Mouse (Mus musculus): ENCODE data around the gene Xiap.
"Not testable (repeated sequence)": the region's sequence is repeated elsewhere in the genome, so short reads cannot be mapped to it uniquely, and the experiment has no call there.

Xiap gene

DNA sequence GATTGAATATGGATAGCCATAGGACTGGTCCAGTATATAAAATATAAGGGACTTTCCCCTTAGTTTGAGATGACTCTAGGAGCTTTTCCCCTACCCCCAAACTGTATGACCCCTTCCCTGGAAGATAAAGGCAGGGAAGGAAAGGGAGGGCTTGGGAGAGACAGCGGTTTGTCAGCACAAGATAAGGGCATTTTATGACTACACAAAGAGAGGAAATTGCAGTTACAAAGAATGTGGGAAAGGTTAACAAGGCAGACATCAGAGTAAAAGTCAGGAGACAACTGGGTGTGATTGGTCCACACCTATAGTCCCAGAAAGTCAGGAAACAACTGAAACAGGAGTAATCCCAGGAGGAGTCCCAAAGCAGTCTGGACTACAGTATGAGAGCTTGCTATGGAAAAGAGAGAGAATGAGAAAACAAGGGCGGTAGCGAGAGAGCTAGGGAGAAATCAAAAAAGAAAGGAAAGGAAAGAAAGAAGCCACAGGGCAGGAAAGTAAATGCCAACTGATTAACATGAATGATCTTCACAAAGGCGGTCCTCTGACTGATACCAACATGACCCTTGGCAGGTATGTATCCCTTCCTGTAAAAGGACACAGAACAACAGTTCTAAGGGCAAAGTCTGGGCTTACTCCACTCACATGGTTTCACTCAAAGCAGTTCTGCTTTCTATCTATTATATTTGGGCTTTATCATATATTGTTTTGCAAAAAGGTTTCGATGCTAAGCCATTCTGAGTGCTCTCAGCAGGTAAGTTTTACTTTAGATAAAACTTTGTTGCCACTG is at the start of gene Xiap:
Xiap (plus strand) TSS at position 398 of the 787 bp plus-strand sequence.
- DNase-seq (ENCODE audit: low spot score), result no peak

DNA sequence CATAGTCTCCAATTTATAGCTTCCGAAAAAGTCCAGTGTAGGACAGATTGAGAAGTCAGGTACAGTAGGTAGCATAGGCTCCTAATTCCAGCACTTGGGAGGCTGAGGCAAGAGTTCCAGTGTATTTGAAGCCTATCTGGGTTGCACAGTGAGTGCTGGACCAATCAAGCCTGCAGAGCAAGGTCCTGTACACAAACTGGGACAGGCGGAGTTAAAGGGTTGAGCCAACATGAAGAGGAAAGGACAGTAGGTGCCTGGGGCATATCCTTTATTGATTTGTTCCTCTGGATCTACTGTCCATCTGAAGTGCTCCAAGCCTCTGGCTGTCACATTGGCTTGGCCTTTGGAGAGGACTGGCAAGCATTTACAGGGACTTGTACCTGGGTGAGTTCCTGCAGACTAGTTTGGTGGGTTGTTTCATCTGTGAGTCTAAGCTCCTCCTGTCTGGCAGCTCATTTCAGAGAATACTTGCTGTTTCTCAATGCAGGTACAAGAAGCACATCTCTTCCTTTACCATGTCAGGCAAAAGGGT is 46.7 kb upstream of the Xiap start:
- no peak for DNase-seq (ENCODE audit: low spot score)

DNA sequence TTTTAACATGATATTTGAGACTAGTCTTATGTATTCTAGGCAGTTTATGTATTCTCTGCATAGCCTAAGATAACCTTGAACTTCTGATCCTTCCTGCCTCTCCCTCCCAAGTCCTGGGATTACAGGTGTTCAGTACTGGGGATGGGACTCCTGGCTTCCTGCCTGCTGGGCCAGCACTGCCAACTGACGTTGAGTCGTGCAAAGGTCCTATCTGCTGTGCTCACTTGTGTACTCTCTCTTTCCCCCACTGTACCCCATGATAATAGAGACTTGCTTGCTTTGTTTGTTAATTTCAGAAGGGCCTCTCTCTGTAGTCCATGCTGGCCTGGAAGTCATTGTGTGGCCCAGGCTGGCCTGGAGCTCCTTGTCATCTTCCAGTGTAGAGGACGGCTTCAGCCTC is 45.7 kb upstream of the Xiap start:
- no peak for DNase-seq (ENCODE audit: low spot score)

DNA sequence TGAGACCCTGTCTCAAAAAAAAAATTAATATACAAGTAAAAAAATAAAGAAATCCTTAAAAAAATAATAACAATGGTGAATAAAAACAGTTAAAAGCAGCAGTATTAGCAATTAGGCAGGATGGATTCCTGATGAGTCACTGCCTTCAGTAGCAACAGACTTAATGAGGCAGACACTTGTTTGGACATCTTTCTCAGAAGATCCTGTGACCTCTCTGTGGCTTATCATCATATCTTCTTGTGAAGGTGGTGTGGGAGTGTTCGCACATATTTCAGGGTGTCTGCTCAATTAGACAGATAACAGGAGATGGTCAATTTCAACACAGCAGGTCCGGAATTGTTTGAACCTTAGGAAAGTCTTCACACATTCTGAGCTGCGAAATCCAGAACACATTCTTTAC is 45.0 kb upstream of the Xiap start:
- no peak for DNase-seq (ENCODE audit: low spot score)

DNA sequence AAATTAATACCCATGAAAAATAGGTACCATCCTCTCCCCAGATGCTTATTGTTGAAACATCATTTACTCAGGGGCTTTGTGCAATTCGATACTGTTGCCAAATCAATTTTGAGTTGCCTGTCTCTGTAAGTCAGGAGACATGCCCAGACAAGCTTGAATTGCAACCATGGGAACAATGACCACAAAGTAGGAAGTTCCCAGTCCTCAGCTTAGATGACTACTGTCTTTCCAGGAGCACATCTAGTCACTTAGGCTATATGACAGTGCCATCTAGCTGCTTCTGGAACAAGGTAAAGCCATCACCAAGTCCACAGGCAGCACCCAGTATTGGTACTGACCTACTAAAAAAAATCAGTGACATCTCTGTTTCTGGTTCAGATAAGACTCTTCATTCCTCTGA is 41.4 kb upstream of the Xiap start:
- DNase-seq (ENCODE audit: low spot score), result no peak

DNA sequence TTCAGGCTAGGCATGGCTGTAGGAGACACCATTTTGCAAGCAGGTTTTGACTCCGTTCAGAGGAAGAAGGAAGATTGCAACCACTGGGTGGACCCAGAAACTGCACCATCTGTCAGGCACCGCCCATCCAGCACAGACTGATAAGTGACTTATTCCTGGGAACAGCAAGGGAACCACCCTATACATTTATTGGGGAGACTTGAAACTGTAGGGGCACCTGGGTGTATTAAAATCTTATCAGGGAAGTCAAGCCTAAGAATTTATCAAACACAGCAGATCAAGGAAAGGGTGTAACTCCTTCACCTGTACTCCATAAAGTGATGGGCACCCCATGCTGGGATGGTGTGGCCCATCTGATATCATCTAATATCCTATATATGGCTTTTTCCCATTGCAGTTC is 40.0 kb upstream of the Xiap start:
- no peak for DNase-seq (ENCODE audit: low spot score)

DNA sequence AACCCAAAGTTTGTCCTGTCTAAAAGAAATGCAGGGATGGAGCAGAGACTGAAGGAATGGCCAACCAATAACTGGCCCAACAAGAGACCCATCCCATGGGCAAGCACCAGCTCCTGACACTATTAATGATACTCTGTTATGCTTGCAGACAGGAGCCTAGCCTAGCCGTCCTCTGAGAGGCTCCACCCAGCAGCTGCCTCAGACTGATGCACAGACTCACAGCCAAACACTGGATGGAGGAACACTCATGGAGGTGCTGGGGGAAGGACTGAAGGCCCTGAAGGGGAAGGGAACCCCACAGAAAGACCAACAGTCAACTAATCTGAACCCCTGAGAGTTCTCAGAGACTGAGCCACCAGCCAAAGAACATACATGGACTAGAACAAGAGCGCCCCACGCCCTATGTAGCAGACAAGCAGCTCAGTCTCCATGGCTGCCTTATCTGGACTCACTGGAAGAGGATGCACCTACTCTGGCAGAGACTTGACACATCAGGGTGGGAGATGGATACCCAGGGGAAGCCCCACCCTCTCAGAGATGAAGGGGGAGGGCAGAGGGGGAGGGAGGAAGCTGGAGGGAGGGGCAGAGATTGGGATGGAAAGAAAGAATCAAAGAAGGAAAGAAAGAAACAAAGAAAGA is 33.6 kb upstream of the Xiap start:
- DNase-seq (ENCODE audit: low spot score), result not testable (repeated sequence)

DNA sequence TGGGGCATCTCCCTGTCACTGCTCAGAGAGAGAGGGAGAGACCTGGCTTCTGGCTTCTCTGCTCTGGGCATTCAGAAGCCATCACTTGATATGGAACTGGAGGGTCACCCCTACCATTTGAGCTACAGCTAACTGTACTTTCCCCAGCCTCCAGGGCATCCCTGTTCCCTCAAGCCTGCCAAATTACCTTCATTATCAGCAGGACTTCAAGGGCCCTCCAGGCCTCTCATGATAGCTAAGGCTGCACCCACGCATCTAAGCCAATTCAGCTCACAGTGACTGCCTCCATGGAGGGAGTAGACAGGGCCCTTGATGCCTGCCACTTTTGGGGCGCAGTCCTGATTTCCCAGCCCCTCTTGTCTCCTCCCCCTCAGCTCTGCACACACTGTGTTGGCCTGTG is 32.5 kb upstream of the Xiap start:
- not testable (repeated sequence) for DNase-seq (ENCODE audit: low spot score)

DNA sequence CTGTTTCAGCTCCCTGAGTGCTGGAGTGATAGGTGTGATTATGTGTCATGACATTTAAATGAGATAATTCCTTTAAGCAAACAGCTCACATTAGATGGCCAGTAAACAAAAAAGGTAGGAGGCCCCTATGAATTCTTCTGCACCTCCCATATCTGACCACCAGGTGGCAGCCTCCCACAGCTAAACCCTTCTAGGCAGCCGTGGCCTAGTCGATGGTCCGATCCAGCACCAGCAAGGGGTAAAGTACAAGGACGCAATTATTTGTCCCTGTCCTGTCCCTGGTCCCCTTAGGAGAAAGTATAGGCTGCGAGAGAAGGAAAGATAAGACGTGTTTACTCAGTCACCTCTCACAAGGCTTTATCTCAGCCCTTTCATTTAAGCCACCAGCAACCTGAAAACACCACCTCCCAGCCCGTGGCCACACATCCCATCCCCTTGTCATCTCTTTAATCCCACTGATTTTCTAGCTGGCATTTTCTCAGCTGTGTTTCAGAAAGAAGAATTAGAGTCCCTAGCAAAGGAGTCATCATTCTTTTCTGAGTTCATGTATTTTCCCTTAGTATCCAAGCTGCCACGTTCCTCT is 26.3 kb upstream of the Xiap start:
- peak; percentile 62 for DNase-seq (ENCODE audit: low spot score)

DNA sequence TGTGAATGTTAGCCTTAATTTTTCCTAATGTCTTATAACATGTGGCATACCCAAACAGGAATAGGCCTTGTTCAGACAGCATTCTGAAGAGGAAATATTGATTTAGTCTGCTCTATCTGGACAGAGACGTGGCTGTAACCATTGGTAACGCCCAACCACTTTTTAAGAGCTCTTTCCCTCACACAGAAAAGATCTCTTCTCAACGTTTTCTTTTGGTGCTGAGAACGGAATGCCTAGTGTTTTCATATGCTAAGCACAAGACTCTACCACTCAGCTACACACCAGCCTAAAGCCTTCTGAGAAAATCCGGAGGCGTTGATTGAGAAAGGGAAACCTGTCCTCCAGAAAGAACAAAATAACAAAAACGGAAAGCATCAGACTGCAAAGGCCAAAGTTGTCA is 25.6 kb upstream of the Xiap start:
- no peak for DNase-seq (ENCODE audit: low spot score)

DNA sequence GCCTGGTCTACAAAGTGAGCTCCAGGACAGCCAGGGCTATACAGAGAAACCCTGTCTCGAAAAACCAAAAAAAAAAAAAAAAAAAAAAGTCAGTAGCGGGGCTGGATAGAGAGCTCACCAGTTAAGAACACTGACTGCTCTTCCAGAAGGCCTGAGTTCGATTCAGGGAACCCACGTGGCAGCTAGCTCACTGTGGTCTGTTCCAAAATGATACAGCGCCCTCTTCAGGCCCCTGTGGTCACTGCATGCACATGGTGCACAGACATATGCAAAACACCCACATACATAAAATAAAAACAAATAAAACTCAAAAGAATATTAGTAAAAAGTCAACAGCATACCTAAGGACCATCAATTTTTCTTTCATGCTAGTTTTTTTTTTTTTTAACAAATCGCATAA is 20.0 kb upstream of the Xiap start:
- no peak for DNase-seq (ENCODE audit: low spot score)

DNA sequence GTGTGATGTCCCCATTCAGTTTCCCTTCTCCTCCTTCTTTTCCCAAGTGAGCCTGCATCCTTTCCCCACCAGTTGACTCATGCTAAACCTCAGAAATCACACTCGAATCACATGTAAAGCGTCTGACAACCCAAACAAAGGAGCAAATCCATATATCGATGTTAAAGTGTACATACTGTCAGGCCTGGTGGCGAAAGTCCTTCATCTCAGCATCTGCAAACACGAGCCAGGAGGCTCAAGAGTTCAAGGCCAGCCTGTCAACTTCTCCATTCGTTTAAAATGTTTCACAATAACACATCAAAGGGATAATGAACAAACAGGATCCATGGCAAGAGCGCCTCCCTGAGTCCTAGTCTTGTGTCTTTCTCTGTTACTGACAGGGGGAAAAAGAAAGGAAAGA is 14.5 kb upstream of the Xiap start:
- DNase-seq (ENCODE audit: low spot score), result no peak

DNA sequence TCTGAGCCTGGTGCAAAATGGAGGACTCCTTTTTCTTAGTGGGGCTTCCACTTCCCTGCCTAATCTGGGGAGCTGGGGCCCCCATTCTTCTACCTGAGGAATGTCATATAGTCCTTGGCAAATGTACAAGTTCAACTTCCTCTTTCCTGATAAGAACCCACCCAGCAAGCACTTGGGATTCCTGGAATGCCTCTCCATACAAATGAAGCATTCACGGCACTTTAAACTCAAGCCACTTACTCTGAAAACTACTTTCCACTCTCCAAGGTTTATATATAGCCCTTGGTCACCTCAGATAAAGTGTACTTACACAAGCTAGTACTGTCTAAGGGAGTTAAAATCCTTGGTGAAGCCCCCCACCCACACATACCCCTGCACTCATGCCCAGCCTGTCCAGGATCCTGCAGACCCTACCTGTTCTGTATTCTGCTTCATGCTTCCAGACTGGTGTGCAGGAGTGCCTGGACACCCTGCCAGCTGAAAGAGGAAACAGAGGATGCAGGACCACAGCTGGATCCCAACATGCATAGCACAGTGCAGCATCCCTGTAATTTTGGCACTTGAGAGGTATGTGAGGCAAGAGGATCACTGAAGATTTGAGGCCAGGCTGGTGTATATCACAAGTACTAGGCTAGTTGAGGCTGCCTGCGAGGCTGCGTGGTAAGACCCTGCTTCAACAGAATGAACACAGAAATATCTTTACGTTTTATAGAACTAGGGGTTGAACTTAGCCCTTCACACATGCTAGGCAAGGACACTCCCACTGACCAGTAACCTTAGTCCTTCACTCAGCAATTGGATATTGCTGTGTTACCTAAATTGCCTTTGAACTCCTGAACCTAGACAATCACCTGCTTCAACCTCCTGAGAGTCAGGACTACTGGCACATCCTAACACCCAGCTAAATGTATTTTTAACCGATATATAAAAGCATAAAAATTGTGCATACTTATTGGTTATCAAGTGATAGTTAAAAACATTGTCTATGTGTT is 8.5 kb upstream of the Xiap start:
- no peak for DNase-seq (ENCODE audit: low spot score)

DNA sequence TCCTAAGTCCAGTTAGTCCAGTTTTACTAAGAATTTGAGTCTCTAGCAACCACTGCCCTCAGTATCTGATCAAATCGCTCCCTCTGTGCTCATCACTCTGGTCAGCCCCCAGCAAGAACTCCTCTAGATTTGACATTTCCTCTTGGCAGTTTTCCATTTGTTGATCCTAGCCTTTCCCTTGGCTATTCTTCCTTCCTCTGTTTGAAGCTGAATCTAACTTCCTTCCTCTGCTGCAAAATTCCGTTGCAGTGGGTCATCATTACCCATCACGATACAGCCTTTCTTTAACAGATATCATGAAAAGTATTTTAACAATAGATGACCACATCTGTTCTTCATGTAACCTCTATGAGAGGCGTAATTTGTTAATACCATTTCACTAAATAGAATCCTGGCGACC is 2.5 kb upstream of the Xiap start:
- DNase-seq (ENCODE audit: low spot score), result no peak

DNA sequence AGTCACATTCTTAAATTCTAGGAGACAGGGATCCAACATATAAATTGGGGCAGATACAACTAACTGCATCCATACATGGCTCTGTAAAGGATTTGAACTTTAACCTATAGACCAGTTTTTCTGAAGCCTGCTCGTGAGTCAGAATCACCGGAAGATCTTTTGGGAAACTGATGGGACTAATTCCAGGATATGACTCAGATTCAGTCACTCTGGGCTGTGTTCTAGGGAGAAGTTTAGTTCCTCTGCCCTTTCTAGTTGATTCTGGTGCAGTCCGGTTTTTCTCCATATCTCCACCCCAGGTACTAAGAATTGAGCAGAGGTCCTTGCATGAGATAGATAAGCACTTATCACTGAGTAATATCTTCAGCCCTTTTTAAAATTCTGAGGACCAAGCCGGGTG is 1.6 kb upstream of the Xiap start:
- DNase-seq (ENCODE audit: low spot score), result no peak

DNA sequence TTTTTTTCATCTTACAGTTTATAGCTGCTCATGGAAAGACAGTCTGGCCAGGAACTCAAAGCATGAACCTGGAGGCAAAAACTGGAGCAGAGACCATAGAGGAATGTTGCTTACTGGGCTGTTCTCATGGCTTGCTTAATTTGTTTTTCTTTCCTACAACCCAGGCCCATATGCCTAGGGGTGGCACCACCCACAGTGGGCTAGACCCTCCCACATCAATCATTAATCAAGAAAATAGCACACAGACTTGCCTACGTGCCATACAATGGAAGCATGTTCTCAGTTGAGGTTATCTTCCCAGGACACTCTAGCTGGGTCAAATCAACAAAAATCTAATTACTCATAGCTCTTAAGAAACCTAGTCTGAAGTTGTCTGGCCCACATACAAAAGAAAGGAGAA is 4.1 kb downstream of the Xiap start:
- DNase-seq (ENCODE audit: low spot score), result no peak

DNA sequence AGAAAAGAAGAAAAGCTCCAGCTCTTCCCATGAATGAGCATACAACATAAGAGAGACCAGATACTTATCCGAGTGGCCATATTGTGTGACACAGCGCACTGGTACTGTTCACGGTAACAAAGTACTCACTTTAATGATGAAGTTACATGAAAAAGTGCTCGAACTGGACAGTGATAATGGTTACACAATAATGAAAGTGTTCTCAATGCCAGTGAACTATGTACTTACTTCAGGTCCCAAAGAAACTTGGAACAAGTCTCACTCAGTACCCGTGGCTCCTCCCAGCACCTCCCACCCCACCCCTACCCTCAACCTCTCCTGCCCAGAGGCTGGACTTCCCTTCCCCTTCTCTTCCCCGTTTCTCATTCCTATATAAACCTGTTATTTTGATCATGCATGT is 5.6 kb downstream of the Xiap start:
- no peak for DNase-seq (ENCODE audit: low spot score)

DNA sequence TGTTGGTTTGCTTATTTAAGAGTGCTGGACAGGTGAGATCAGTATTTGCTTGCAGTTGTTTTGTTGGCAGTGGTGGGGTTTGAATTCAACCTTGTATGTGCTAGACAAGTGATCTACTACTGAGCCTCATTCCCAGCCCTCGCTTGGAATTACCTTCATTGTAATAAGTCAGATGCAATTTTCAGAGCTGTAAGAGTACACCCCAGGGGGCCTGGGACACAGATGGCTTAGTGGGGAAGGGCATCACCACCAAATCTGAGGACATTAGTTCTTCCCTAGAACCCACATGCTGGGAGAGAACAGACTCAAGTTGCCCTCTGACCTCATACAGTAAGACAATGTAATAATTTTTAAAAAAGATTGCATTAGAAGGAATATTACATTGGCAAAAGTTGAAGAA is 7.3 kb downstream of the Xiap start:
- DNase-seq (ENCODE audit: low spot score), result no peak

DNA sequence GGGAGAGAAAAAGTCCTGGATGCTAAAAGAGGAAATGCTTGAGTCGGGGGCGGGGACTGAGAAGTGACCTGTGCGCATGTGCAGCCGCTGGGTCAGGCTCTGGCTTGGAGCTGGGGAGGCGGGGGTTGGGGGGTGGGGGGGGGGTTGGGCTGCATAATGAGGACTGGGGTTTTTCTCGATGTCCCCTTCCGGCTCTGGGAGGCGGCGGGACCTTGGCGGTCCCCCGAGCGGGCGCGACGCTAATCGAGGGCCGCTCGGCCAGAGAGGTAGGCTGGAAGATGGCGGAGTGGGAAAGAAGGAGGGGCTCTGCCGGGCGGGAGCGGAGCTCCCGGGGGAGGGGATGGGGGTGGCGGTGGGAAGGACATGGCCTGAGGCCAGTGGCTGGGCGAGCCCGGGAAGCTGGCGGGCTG is 8.3 kb downstream of the Xiap start:
- DNase-seq (ENCODE audit: low spot score), result peak; percentile 75

DNA sequence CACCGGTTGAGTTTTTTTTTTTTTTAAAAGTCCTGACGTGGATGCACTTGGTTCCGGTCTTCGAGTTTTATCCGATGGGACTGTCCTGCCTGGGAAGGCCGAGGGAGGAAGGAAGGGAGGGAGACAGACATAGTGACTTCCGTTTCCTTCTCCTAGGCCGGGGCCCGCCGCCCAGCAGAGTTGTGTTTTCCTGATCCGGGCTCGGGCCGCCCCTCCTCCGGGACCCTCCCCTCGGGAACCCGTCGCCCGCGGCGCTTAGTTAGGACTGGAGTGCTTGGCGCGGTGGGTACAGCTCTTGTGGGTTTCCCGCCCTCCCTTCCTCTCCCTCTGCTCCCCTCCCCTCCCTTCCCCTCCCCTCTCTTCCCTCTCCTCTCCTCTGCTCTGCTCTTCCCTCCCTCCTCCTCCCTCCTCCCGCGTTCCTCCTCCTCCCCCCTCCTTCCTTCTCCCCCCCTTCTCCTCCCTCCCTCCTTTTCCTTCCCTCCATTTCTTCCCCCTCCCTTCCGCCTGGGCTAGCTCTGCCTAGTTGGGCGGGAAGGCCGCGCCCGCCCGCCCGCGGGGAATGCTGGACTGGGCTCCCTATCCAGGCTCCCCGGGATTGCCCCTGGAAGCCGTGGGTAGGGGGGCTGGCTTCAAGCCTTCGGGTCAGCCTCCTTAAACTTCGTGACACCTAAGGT is 8.9 kb downstream of the Xiap start:
- peak; percentile 75 for DNase-seq (ENCODE audit: low spot score)

DNA sequence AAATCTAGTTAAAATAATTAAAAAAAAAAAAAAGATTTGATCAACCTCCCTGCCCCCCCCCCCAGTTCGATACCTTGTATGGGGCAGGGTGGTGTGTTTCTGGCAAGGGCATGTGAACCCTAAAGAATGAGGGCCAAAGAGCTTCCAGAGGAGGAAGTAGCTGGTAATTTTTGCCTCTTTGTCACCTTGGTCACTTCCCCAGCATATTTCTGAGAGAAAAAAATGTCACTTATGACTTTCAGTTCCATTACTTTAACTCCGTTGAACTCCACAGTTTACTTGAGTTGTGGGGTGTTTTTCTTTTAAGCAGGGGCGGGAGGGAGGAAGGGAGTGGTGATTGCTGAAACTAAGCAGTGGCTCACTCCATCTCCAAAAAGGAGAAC is 9.4 kb downstream of the Xiap start:
- no peak for DNase-seq (ENCODE audit: low spot score)

DNA sequence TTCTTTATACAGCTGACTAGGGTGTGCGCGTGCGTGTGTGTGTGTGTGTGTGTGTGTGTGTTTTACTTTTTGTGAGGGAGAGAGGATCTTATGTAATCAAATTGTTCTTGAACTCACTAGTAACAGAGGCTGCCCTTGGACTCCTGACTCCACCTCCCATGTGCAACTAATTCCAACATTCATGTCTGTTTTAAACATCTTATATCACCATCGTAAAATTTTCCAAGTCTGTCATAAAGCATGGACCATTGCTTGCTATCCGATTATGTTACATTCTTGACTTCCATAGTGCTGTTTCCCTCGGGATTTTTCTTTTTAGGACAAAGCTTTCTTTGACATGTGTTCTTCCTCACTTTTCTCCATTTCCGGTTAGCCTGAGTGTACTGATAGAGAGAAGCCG is 28.3 kb downstream of the Xiap start:
- DNase-seq (ENCODE audit: low spot score), result no peak

Measured in embryo, embryonic 10 days (tissue).